Mouse (Mus musculus) CH12.LX (cell line): ENCODE data around the gene Rom1.
"Not testable (repeated sequence)": the region's sequence is repeated elsewhere in the genome, so short reads cannot be mapped to it uniquely, and the experiment has no call there.

Experiments used
- CTCF ChIP-seq, 2 experiments: IDR thresholded peaks in 1 of 2; conservative IDR thresholded peaks in 1 of 2; 2 replicates each; pipeline ENCODE4 v1.5.1; 2011 to 2012; ENCODE audit warnings: low read depth in 2 of 2, low read length in 2 of 2, improper control_type of control experiment in 1 of 2, inconsistent platforms in 1 of 2, mild to moderate bottlenecking in 1 of 2, moderate library complexity in 1 of 2
- MAFK ChIP-seq: IDR thresholded peaks from 2 replicates; pipeline ENCODE4 v1.6.1; 2011; ENCODE audit warnings: low read length, improper control_type of control experiment; ENCODE audit not compliant: insufficient replicate concordance
- MYC ChIP-seq: IDR thresholded peaks from 2 replicates; pipeline ENCODE4 v1.6.1; 2011; ENCODE audit warnings: low read depth, mild to moderate bottlenecking, improper control_type of control experiment, low read length

- TF ChIP-seq CTCF (conservative IDR thresholded peaks at IDR 0.05 in 1 of 2, IDR thresholded peaks at IDR 0.05 in 1 of 2; ENCODE audit: low read depth in 2 of 2, low read length in 2 of 2); MYC; MAFK: not testable (repeated sequence)
Observed at GRCm38 (mm10) chr19:8897211-8897864, 31.8 kb downstream of the Rom1 start.
